Mouse (Mus musculus) bone marrow, adult 2 months (tissue): ENCODE measurements around the gene Mcfd2.

Experiments used
- CTCF ChIP-seq: fragments of 200-500 bp; IDR thresholded peaks from 2 replicates; pipeline ENCODE4 v1.5.1; 2011; ENCODE audit warnings: low read length, control low read depth; ENCODE audit not compliant: control insufficient read depth, insufficient read depth
- POLR2A ChIP-seq: fragments of 200-500 bp; IDR thresholded peaks from 2 replicates; pipeline ENCODE4 v1.6.1; 2011; ENCODE audit warnings: low read depth, mild to moderate bottlenecking, control low read depth, low read length, borderline replicate concordance; ENCODE audit not compliant: control insufficient read depth

DNA sequence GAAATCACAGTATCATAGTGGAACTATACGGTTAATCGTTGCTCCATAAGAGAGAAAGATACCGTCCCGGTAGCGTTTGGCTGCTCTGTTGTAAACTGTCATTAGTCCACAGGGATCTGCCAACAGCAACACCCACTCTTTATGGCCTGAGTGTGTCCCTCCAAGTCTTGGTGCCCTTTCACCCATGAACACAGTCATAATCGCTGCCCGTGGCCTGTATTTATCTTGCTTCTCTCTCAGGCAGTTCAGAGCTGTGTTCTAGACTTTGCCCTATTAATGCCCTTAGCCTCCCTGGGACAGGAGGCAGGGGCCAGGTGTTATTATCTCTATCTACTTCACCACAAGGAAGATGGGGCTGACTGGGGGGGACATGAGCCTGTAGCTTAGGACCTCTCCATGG is 25.3 kb upstream of the Mcfd2 start:
- no peak for TF ChIP-seq CTCF
- TF ChIP-seq POLR2A, result no peak
